Mouse (Mus musculus): ENCODE measurements around the gene Gm20479.

DNA sequence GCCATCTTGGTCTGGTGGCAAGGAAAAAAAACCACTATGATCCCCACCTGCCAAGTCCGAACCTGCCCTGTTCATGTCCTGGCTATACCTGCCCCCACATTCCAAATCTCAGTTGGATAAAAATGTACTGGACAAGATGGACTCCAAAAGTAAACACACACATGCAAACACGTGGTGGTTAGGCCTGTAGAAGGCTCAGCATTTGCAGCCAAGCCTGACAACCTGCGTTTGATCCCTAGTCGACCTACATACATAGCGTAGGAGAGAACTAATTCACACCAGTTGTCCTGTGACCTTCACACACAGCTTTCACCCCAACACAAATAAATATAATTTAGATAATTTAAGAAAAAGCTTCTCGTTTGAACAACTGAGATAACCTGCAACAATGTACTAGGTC, 3.5 kb upstream of the Gm20479 start:
- no peak for TF ChIP-seq CTCF (IDR thresholded peaks at IDR 0.05; ENCODE audit: low read depth)
- no peak for TF ChIP-seq EP300 (IDR thresholded peaks at IDR 0.05; ENCODE audit: low read depth)

All from liver, postnatal 0 days (tissue).